Mouse (Mus musculus) gastrocnemius, adult 18-20 months (tissue): Measurements from ENCODE around the gene Pdcd5. TPM values are rescaled to one million over a fixed set of nuclear protein-coding genes. Genes with fewer than 3 reads are reported as not detected.

Source experiments
- DNase-seq: peaks from one replicate; pipeline ENCODE4 v3.0.0; 2021; ENCODE audit warnings: low spot score
- total RNA-seq, 2 experiments: library from RNA; stranded (reverse); gene quantifications; 2 replicates each; pipeline ENCODE4 v1.2.3; 2021

Pdcd5 gene
- total RNA-seq, 2 experiments from 2014 or later = 148 to 149 TPM

DNA sequence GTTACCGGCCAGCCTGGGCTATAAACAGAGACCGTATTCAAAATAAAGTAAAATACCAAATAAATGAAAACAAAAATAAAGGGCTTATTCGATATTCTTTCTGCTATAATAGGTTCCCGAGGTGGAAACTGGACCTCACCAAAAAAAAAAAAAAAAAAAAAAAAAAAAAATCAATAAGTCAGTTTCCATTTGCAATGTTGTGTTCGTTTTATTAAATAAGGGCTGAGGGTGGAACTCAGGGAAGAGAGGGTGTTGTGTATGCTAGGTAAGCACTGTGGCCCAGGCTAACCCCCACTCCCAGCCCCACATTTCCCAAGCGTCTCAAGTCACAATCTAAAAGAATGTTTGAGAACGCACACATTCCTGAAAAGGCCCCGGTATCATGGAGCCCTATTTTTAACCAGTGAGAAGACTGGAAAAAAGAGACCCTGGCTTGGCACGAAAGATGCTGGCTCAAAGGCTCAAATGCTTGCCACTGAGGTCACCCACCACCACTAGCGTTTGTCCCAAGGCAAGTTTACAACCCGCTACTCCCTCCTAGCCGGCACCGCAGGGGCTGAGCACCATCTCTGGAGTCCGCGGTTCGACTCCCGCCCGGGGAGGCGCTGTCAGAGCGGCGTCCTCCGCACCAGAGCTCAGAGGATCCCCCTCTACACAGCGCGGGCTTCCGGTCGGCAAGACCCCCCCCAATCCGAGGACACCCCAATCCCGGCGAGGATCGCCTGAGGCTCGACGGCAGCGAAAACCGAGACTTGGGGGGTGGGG lies 822 bp downstream of the Pdcd5 start:
- no peak for DNase-seq

DNA sequence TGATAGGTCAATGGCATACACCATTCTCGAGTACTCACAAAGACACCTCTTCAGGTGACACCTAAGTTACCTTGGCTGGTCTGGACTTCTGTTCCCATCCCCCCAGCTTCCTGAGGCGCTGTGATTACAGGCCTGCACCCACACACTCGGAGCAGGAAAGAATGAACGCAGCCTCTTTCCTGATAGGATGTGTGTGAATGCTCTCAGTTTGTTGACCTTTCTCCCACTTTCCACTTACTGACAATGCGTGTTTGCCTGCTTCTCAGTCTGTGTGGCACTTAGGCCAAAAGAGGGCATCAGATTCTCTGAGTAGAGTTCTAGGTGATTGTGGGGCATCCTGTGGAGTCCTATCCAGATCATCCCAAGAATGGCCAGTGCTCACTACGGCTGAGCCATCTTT lies 7.2 kb downstream of the Pdcd5 start:
- DNase-seq = no peak

DNA sequence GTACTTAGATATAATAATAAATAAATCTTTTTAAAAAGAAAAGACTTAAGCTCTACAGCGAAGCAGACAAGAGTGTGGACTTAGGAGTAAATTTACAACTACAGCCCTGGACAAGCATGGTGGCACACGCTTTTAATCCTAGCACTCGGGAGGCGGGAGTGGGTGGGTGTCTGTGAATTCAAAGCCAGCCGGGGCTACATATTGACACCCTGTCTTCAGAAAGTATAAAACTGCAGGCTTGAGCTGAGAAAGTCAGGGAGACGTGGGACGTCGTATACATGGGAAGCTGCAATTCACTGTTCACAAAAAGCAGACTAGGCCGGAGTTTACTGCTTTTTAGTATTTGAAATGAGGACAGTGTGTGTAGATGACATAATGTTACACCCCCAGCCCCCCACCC lies 10.4 kb downstream of the Pdcd5 start:
- no peak for DNase-seq

DNA sequence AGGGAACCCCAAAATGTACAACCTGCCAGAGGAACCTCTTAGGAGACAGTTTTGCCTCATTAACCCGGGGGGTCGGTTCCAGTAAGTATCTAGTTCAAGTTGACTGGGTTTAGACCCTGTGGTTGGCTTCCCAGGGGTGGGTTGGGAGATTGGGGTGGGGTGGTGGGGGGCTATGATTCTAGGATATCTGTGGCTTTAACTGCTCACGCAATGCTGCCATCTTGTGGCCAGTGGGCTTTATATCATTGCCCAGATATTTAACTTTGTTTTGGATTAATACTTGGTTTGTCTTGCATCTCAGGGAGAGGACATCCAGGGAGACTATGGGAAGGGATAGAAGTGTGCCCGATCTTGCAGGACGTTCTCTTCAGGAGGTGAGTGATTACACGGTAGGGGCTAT lies 11.1 kb downstream of the Pdcd5 start:
- DNase-seq = no peak

DNA sequence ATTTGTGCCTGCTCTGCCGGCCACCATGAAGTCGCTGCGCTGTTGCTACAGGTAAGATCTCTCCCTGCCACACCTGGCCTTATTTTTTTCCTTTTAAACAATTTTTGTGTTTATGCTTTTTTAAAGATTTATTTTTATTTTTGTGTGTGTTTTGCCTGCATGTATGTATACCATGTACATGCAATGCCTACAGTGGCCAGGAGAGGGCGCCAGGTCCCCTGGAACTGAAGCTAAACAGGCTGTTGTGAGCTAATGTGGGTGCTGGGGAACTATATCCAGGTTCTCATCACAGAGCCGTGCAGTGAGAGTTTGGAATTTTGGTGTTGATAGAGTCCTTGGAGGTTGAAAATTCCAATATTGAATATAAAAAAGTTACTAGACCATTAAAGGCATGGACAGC lies 18.8 kb downstream of the Pdcd5 start:
- peak; percentile 16 for DNase-seq

DNA sequence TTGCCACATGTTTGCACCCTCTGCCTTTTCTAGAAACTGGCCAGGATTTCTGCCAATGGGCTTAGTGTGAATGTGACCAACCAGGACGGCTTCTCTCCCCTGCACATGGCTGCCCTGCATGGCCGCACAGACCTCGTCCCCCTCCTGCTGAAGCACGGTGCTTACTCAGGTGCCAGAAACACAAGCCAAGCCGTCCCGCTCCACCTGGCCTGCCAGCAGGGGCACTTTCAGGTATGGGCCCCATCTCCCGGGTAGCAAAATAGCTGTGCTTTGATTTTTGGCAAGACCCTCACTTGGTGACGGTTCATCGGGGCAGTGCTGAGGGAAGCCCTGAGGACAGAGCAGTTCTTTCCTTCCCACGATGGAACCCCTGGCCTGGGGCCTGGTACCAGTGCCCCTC lies 19.9 kb downstream of the Pdcd5 start:
- no peak for DNase-seq

DNA sequence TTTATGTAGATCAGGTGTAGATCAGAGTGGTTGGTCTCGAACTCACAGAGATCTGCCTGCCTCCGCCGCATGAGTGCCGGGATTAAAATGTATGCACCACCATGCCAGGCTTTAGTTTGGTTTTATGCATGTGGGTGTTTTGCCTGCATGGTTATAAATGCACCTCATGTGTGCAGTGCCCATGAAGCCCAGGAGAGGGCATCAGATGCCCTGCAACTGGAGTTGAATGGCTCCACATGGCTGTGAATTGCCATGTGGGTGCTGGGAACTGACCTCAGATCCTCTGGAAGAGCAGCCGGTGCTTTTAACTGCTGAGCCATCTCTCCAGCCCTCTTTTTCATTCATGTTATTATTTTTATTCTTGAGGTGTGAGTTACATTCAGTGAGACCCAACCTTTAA lies 21.3 kb downstream of the Pdcd5 start:
- no peak for DNase-seq

DNA sequence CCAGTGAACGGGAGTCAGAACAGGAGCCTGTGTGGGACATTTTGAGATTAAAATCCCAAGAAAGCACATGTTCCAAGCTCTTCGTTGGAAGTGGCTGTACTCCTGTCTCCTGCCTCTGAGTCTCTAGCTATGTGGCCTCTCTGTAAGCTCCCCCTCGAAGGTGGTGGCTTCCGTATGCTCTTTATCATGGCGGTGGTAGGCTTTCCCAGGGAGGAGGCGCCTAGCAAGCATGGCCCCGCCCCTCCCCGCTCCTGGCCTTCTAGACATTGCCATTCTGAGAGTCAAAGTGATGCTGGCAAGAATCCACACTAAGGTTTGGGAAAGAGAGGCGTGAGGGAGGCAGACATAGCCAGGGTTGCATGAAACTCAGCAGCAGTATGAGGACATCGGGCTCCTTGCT lies 24.7 kb downstream of the Pdcd5 start:
- no peak for DNase-seq

DNA sequence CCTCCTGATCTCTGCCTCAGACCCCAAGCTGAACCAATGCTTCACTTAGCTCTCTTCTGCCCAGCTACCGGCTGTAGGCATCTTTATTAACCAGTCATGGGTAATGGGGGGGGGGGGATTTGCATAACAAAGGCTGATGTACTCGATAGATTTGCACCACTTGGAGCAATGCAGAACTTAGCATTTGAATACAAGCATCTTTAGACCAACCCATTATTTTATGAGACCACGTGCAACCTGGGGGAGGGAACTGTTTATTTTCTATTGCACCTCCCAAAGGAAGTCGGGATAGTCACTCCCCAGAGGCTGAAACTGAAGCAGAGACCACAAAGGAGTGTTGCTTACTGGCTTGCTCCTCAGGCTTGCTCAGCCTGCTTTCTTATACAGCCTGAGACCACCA lies 29.8 kb downstream of the Pdcd5 start:
- DNase-seq = no peak

DNA sequence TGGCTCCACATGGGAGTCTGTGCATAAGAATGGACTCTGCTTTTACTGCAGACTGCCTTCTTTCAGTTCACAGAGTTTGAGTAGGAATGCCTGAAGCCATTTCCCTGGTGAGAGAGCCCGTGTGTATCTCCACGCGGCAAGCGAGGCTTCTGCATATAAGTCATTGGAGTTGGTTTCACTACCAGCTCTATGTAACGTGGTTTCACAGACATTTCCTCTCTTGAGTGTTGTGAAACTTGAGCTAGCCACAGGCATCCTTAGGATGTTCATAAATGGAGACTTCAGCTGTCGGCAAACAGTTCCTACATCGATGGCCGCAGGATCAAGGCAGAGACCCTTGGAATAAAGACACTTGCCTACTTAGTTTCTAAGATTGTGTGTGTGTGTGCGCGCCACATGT lies 38.1 kb downstream of the Pdcd5 start:
- DNase-seq = no peak

DNA sequence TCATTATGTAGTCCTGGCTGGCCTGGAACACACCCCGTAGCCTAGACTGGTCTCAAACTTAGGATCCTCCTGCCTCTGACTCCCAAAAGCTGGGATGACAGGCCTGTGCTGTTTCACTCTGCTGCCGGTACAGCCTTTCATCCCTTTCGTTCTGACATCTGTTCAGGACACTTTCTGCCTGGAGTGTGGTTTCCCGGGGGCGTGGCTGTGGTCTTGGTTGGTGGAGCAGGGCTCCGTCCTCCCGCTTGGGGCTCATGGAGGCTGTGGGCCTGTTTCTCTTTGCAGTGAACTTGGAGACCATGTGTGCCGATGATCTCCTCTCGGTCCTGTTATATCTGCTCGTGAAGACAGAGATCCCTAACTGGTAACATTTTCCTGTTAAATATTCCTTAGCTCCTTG lies 40.5 kb downstream of the Pdcd5 start:
- no peak for DNase-seq

DNA sequence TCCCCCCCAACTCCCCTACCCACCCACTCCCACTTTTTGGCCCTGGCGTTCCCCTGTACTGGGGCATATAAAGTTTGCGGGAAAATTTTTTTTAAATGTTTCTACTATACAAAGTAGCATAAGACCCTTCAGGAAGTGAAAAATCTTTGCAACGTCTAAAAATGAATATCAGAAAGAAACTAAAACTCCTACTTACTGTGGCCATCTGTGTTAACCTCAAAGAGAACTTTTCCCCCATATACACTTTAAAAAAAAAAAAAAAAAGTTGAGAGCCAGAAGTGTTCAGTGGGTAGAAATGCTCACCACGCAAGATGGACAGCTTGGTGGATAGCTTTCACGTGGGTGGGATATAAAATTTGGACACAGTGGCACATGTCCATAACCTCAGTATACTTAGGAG lies 44.6 kb downstream of the Pdcd5 start:
- DNase-seq = no peak

DNA sequence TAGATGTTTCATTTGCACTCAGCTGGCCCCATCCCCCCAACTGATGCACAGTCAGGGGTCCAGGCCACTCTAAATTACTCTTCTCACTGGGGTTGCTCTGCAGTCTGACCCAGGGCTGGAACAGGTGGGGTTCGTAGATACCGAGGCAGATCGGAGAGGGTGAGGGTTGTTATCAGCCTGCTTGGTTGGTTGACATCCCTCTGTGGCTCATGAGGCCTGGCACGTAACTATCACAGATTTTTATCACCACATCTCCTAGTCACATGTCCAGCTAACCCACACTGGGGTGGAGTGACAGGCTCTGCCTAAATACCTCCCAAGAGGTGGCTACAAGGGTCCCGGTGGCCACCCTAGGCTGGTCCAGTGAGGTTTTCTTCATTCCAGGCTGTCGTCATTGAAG lies 46.2 kb downstream of the Pdcd5 start:
- DNase-seq = no peak

DNA sequence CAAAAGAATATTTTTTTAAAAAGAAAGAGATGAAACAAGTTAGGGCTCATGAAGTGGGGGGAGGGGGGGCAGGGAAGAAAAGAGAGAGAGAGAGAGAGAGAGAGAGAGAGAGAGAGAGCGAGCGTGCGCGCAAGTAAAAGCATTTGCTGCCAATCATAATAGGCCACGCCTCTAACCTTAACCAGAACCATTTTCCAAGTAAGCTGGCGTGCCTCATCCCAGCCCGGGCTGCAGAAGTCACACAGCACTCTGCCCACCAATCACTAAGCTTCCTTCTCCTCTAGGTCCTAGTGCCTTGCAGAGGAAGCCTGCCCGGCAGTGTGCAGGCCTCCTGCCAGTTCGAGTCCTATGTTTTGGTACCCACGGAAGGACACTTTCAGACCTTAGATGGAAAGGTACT lies 47.3 kb downstream of the Pdcd5 start:
- DNase-seq = no peak

DNA sequence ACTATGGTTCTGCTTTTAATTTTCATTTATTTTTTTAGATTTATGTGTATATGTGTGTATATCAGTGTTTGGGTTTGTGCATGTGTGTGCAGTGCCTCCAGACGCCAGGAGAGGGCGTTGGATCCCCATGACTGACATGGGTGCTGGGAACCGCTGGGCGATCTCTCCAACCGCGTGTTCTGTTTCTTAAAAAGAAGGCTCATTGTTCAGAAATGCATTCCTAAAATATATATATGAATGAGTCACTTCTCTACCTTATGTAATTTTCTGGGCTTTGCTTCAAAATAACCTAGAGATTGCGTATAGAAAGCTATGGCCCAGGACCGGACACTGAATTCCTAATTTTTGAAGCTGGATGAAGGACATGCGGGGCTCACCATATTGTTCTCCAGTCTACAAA lies 47.8 kb downstream of the Pdcd5 start:
- DNase-seq = no peak

DNA sequence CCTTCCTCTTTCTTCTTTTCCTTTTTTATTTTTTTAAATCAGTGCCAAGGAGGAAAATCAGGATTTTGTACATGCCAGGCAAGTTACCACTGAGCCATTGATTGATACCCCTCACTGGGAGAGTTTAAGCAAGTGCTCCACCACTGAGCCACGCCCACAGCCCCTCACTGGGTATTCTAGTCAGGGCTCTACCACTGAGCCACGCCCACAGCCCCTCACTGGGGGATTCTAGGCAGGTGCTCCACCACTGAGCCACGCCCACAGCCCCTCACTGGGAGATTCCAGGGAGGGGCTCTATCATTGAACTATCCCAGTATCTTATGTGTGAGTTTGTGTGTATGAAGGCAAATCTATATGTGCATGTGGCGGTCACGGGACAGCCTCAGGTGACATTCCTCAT lies 53.0 kb downstream of the Pdcd5 start:
- no peak for DNase-seq

Other genes starting within 250 kb of the Pdcd5 start
- not detected for gene Slc7a9, start 198.7 kb downstream of the Pdcd5 start, total RNA-seq
- not detected for gene Tdrd12, start 109.8 kb downstream of the Pdcd5 start, total RNA-seq
- 10 to 100 TPM; 47.9 to 52.6 TPM for gene Nudt19, start 91.2 kb downstream of the Pdcd5 start, total RNA-seq
- gene Rgs9bp, start 61.9 kb downstream of the Pdcd5 start, total RNA-seq = under 1 TPM in 1 of 2 experiments, not detected in 1; 0.11 TPM
- 10 to 100 TPM; 12.3 to 15.5 TPM for gene Ankrd27, start 61.3 kb downstream of the Pdcd5 start, total RNA-seq
- 1 to 10 TPM; 5.8 to 6.8 TPM for gene Dpy19l3, start 106.9 kb upstream of the Pdcd5 start, total RNA-seq
- gene Zfp507, start 155.5 kb upstream of the Pdcd5 start, total RNA-seq = 10 to 100 TPM; 14.8 to 20.3 TPM